Mouse (Mus musculus) lung, postnatal 0 days (tissue): Measurements from ENCODE around the gene Vim. TPM values are rescaled to one million over a fixed set of nuclear protein-coding genes. Genes with fewer than 3 reads are reported as not detected.

Experiments used
- ATAC-seq: fragments of 200-750 bp; cut with Nextera tagmentation; 2 replicates; pipeline ENCODE4 v1.8.0; 2017; ENCODE audit warnings: moderate library complexity
- DNase-seq: peaks from one replicate; pipeline ENCODE4 v3.0.0-alpha.2; 2016; ENCODE audit warnings: low spot score
- H3K27ac ChIP-seq: fragments of 300-500 bp; sonication (generic); 2 replicates; pipeline ENCODE4 v1.5.1; 2014; ENCODE audit warnings: antibody characterized with exemption, mild to moderate bottlenecking, low read length, mixed read lengths
- H3K27me3 ChIP-seq: fragments of 300-500 bp; sonication (generic); replicated peaks from 2 replicates; pipeline ENCODE4 v1.6.1; 2014; ENCODE audit warnings: low read length, mixed read lengths; ENCODE audit not compliant: insufficient read depth
- H3K36me3 ChIP-seq: fragments of 300-500 bp; sonication (generic); 2 replicates; pipeline ENCODE4 v1.6.1; 2014; ENCODE audit warnings: low read length, mixed read lengths; ENCODE audit not compliant: insufficient read depth
- H3K4me1 ChIP-seq: fragments of 300-500 bp; sonication (generic); 2 replicates; pipeline ENCODE4 v1.6.1; 2014; ENCODE audit warnings: antibody characterized with exemption, low read depth, low read length, mixed read lengths; ENCODE audit not compliant: insufficient read depth
- H3K4me2 ChIP-seq: fragments of 300-500 bp; sonication (generic); replicated peaks from 2 replicates; pipeline ENCODE4 v1.6.1; 2014; ENCODE audit warnings: low read depth, mild to moderate bottlenecking, low read length, moderate library complexity, mixed read lengths
- H3K4me3 ChIP-seq: fragments of 300-500 bp; sonication (generic); 2 replicates; pipeline ENCODE4 v1.5.1; 2014; ENCODE audit warnings: low read depth, low read length
- H3K9ac ChIP-seq: fragments of 300-500 bp; sonication (generic); replicated peaks from 2 replicates; pipeline ENCODE4 v1.6.1; 2014; ENCODE audit warnings: low read depth, mild to moderate bottlenecking
- H3K9me3 ChIP-seq: fragments of 300-500 bp; sonication (generic); 2 replicates; pipeline ENCODE4 v1.6.1; 2016; ENCODE audit warnings: low read length, mixed read lengths
- CTCF ChIP-seq: IDR thresholded peaks from 2 replicates; pipeline ENCODE4 v1.5.1; 2016; ENCODE audit warnings: antibody characterized with exemption, mild to moderate bottlenecking
- EP300 ChIP-seq: IDR thresholded peaks from 2 replicates; pipeline ENCODE4 v1.6.1; 2016; ENCODE audit warnings: antibody characterized with exemption, mild to moderate bottlenecking, control low read depth
- WGBS: fragments of 180-500 bp; shearing (Covaris S2); extraction: QIAGEN DNeasy Blood & Tissue Kit; methylation state at CpG from one replicate; pipeline ENCODE4 v1.1.7; 2014; 5-methylcytosine and 5-hydroxymethylcytosine counted together
- polyA plus RNA-seq: library from polyadenylated mRNA; unstranded; fragments of >200 nt; fragmentation: Nextera tagmentation; extraction: Ambion mirVana; gene quantifications from 2 replicates; pipeline ENCODE4 v1.2.1, GENCODE M21; 2015

Gene Vim
- polyA plus RNA-seq, 1 experiment from 2014 or later: 1,145 TPM

- Histone ChIP-seq H3K4me1 (no peaks in the 10 kb centered on the region), H3K27me3 (no peaks in the 10 kb centered on the region), H3K36me3 (no peaks in the 10 kb centered on the region), H3K4me3 (no peak overlapping the region), H3K9ac (no peak overlapping the region), H3K4me2 (no peak overlapping the region), H3K9me3 (no peaks in the 10 kb centered on the region), H3K27ac (no peak overlapping the region)
- WGBS: 74% methylated on average over 5 of the region's 5 CpGs
- TF ChIP-seq EP300 (no peak), CTCF (no peak)
- DNase-seq (no peak), ATAC-seq (no peak)
These were observed 14.4 kb upstream of the Vim start for GRCm38 (mm10) chr2:13559303-13559702.

DNA sequence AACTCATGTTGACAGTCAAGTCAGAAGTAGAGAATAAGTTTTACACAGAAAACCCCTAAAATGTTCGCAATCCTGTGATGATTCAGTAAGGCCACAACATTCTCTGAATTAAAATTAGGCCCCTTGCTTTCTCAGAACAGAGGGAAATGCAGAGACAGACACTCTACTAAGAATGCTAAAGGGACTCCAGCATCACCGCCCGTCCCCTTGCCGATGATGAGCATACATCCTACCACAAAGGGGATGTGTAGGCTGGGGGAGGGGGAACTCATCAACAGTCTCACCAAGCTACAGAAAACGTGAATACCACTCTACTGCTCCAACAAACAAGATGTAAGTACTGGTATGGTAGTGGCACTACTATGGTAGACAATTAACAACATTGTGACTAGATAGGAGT, 14.0 kb upstream of the Vim start:
- no peaks in the 10 kb centered on the region for H3K27me3 ChIP-seq
- H3K4me3 ChIP-seq: no peak overlapping the region
- no peak for DNase-seq
- no peak for ATAC-seq
- H3K9me3 ChIP-seq: no peaks in the 10 kb centered on the region
- H3K4me1 ChIP-seq: no peaks in the 10 kb centered on the region
- H3K4me2 ChIP-seq: no peak overlapping the region
- no peaks in the 10 kb centered on the region for H3K36me3 ChIP-seq
- no peak overlapping the region for H3K27ac ChIP-seq
- no peak overlapping the region for H3K9ac ChIP-seq
- WGBS: 81% methylated on average over 5 of the region's 5 CpGs
- TF ChIP-seq CTCF: no peak
- no peak for TF ChIP-seq EP300

GRCm38 (mm10) chr2:13560396-13560795, 13.3 kb upstream of the Vim start:
- H3K9me3 ChIP-seq: no peaks in the 10 kb centered on the region
- WGBS: 71% methylated on average over 2 of the region's 2 CpGs
- no peaks in the 10 kb centered on the region for H3K36me3 ChIP-seq
- H3K4me2 ChIP-seq: no peak overlapping the region
- H3K9ac ChIP-seq: no peak overlapping the region
- no peaks in the 10 kb centered on the region for H3K27me3 ChIP-seq
- ATAC-seq (no peak), DNase-seq (no peak)
- H3K4me1 ChIP-seq: no peaks in the 10 kb centered on the region
- H3K27ac ChIP-seq: no peak overlapping the region
- TF ChIP-seq EP300 (no peak), CTCF (no peak)
- no peak overlapping the region for H3K4me3 ChIP-seq

DNA sequence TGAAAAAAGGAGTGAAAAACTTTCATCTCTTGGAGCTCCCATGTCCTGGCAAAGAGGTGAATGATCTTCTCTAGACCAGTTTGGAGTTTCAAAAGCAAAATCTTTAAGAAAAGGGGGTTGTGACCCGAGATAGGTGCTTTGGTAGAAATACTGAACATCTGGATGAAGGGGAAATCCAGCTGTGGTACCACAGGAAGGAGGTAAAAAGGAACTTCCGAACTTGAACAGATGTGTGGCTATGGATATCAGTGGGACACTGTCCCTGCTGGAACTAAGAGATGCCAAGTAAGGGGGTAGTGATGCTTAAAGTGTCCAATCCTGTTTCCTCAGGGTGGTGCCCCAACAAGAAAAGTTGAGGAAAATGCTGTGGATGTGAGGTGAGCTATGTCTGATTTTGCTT, 3.6 kb upstream of the Vim start:
- DNase-seq: no peak
- Histone ChIP-seq H3K4me3 (no peak overlapping the region), H3K36me3 (no peaks in the 10 kb centered on the region), H3K27me3 (no peaks in the 10 kb centered on the region), H3K4me1 (no peaks in the 10 kb centered on the region), H3K27ac (no peak overlapping the region), H3K9ac (no peak overlapping the region), H3K9me3 (no peaks in the 10 kb centered on the region), H3K4me2 (no peak overlapping the region)
- no peak for TF ChIP-seq EP300
- no peak for TF ChIP-seq CTCF
- 62% methylated on average over 2 of the region's 2 CpGs for WGBS
- ATAC-seq: no peak

GRCm38 (mm10) chr2:13572101-13572553, 1.6 kb upstream of the Vim start:
- no peaks in the 10 kb centered on the region for H3K9me3 ChIP-seq
- H3K27me3 ChIP-seq: no peaks in the 10 kb centered on the region
- H3K4me2 ChIP-seq: peak overlapping the region; percentile 68
- 0 out of 2 replicates have a peak, but pooled peaks cover 3% of the 10 kb centered on the region for H3K36me3 ChIP-seq
- TF ChIP-seq CTCF (no peak), EP300 (no peak)
- peak overlapping the region; percentile 85 for H3K27ac ChIP-seq
- H3K4me3 ChIP-seq: no peak overlapping the region
- DNase-seq (no peak), ATAC-seq (no peak)
- WGBS: 39% methylated on average over 4 of the region's 4 CpGs
- no peaks in the 10 kb centered on the region; the same call in 1 of the 2 replicates for H3K4me1 ChIP-seq
- no peak overlapping the region for H3K9ac ChIP-seq

DNA sequence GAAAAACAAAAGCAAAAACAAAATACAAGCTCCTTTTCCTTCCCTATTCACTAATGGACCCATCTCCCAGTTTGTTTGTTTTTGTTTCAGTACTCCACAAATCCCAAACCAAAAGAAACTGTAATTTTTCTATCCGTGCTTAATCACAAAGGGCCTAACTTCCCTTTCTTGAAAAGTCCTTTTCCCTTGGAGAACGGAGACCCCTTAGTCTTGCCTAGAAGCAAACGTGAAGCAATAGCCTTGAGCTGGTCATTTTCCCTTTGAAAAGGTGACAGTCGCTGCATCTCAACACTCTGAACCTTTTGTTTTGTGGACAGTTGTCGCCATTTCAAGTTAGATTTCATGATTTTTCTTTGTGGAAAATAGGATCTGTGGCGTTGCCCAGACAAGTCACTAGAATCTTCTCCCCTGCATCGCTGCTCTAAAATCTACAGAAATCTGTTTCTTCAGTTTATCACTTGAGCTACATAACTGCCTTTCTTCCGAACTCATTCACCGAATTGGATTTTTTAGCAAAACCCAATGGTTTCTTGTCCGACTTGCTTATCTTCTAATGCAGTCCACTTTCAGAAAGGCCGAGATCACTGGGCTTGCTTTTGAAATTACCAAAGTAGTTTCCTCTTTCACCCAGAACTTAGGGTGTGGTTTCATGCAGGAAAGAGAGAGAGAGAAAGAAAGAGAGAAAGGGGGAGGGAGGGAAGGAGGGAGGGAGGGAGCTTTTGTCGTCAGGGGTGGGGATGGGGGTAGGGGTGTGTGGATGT, 900 bp upstream of the Vim start:
- DNase-seq: no peak
- Histone ChIP-seq H3K4me3 (peak overlapping the region; percentile 62), H3K9ac (peak overlapping the region; percentile 62; the same call in 1 of the 2 replicates), H3K27me3 (no peaks in the 10 kb centered on the region), H3K4me2 (peak overlapping the region; percentile 68), H3K9me3 (no peaks in the 10 kb centered on the region), H3K36me3 (0 out of 2 replicates have a peak, but pooled peaks cover 3% of the 10 kb centered on the region), H3K4me1 (no peaks in the 10 kb centered on the region; the same call in 1 of the 2 replicates), H3K27ac (peak overlapping the region; percentile 85)
- ATAC-seq: peak; percentile 8
- TF ChIP-seq EP300: no peak
- no peak for TF ChIP-seq CTCF
- WGBS: 11% methylated on average over 12 of the region's 12 CpGs
